Mouse (Mus musculus) cortical plate, adult 2 months (tissue): ENCODE measurements around the gene Fbln2.

ENCODE experiments used
- CTCF ChIP-seq: fragments of 200-500 bp; IDR thresholded peaks from 2 replicates; pipeline ENCODE4 v1.5.1; 2011; ENCODE audit warnings: mild to moderate bottlenecking, control low read depth, low read length; ENCODE audit not compliant: insufficient read depth; ENCODE audit errors: extremely low read depth
- POLR2A ChIP-seq: fragments of 200-500 bp; IDR thresholded peaks from 2 replicates; pipeline ENCODE4 v1.6.1; 2011; ENCODE audit warnings: mild to moderate bottlenecking, low read length, control low read depth; ENCODE audit not compliant: insufficient read depth; ENCODE audit errors: extremely low read depth

- TF ChIP-seq CTCF = no peak
- TF ChIP-seq POLR2A = no peak
Measured at GRCm38 (mm10) chr6:91237273-91237672, 25.0 kb downstream of the Fbln2 start.
